Mouse (Mus musculus): ENCODE measurements at regions not wholly inside any gene's neighbourhood (a gene's known extent, or its start where the extent isn't known, plus 50 kb on each side); places are given as distances from the start of the nearest gene placed in this dataset.
A peak's percentile ranks its signal among the peaks of the same experiment; 100 is the strongest.

- H3K9me3 ChIP-seq, result no peaks in the 10 kb centered on the region
- ATAC-seq (ENCODE audit: low FRiP score, low read depth), result no peak
- H3K36me3 ChIP-seq, result no peaks in the 10 kb centered on the region
- H3K27me3 ChIP-seq (replicated peaks), result no peaks in the 10 kb centered on the region
- no peaks in the 10 kb centered on the region for H3K4me1 ChIP-seq
- H3K4me2 ChIP-seq (replicated peaks), result no peak overlapping the region
- no peak overlapping the region for H3K9ac ChIP-seq
- H3K27ac ChIP-seq, result no peak overlapping the region
- no peak overlapping the region for H3K4me3 ChIP-seq
- 78% methylated on average over 5 of the region's 5 CpGs for WGBS
Measured at GRCm38 (mm10) chr3:131056893-131057660, 53.2 kb upstream of the Lef1 start.

- 70% methylated on average over 13 of the region's 13 CpGs for WGBS
- Histone ChIP-seq H3K27ac (no peak overlapping the region), H3K4me2 (replicated peaks) (peak overlapping the region; percentile 3; the same call in 1 of the 2 replicates), H3K4me3 (no peak overlapping the region), H3K36me3 (no peaks in the 10 kb centered on the region), H3K9ac (no peak overlapping the region), H3K9me3 (no peaks in the 10 kb centered on the region), H3K27me3 (replicated peaks) (no peaks in the 10 kb centered on the region), H3K4me1 (no peaks in the 10 kb centered on the region)
- ATAC-seq (ENCODE audit: low FRiP score, low read depth), result peak; percentile 48; the same call in 1 of the 2 replicates
Measured at GRCm38 (mm10) chr3:131054241-131054972, 55.9 kb upstream of the Lef1 start.

GRCm38 (mm10) chr3:131047716-131048115 is 62.6 kb upstream of the Lef1 start:
- Histone ChIP-seq H3K27me3 (replicated peaks) (no peaks in the 10 kb centered on the region), H3K4me2 (replicated peaks) (no peak overlapping the region), H3K4me3 (no peak overlapping the region), H3K9ac (no peak overlapping the region), H3K27ac (no peak overlapping the region), H3K4me1 (no peaks in the 10 kb centered on the region), H3K36me3 (no peaks in the 10 kb centered on the region), H3K9me3 (no peaks in the 10 kb centered on the region)
- ATAC-seq (ENCODE audit: low FRiP score, low read depth), result no peak
- WGBS, result 81% methylated on average over 3 of the region's 3 CpGs

- Histone ChIP-seq H3K9me3 (no peaks in the 10 kb centered on the region), H3K4me3 (no peak overlapping the region), H3K4me1 (no peaks in the 10 kb centered on the region), H3K27ac (no peak overlapping the region), H3K4me2 (replicated peaks) (no peak overlapping the region), H3K9ac (no peak overlapping the region), H3K36me3 (no peaks in the 10 kb centered on the region), H3K27me3 (replicated peaks) (no peaks in the 10 kb centered on the region)
- 85% methylated on average over 5 of the region's 5 CpGs for WGBS
- ATAC-seq (ENCODE audit: low FRiP score, low read depth), result no peak
Measured at GRCm38 (mm10) chr3:131046412-131046811, 63.9 kb upstream of the Lef1 start.

- Histone ChIP-seq H3K4me1 (no peaks in the 10 kb centered on the region), H3K4me3 (no peak overlapping the region), H3K36me3 (no peaks in the 10 kb centered on the region), H3K9ac (no peak overlapping the region), H3K4me2 (replicated peaks) (no peak overlapping the region), H3K9me3 (no peaks in the 10 kb centered on the region), H3K27ac (no peak overlapping the region), H3K27me3 (replicated peaks) (no peaks in the 10 kb centered on the region)
- WGBS, result 69% methylated on average over 4 of the region's 4 CpGs
- ATAC-seq (ENCODE audit: low FRiP score, low read depth), result no peak
Measured at GRCm38 (mm10) chr3:131040214-131040825, 70.0 kb upstream of the Lef1 start.

- no peak for ATAC-seq (ENCODE audit: low FRiP score, low read depth)
- Histone ChIP-seq H3K9me3 (no peaks in the 10 kb centered on the region), H3K27me3 (replicated peaks) (no peaks in the 10 kb centered on the region), H3K36me3 (no peaks in the 10 kb centered on the region), H3K4me1 (no peaks in the 10 kb centered on the region), H3K4me2 (replicated peaks) (no peak overlapping the region), H3K9ac (no peak overlapping the region), H3K4me3 (no peak overlapping the region), H3K27ac (no peak overlapping the region)
- WGBS, result 94% methylated on average over 5 of the region's 5 CpGs
Measured at GRCm38 (mm10) chr3:131037095-131037494, 73.2 kb upstream of the Lef1 start.

GRCm38 (mm10) chr3:131034774-131035173 is 75.5 kb upstream of the Lef1 start:
- Histone ChIP-seq H3K4me1 (no peaks in the 10 kb centered on the region), H3K9me3 (no peaks in the 10 kb centered on the region), H3K4me2 (replicated peaks) (no peak overlapping the region), H3K27ac (no peak overlapping the region), H3K27me3 (replicated peaks) (no peaks in the 10 kb centered on the region), H3K4me3 (no peak overlapping the region), H3K9ac (no peak overlapping the region), H3K36me3 (no peaks in the 10 kb centered on the region)
- no peak for ATAC-seq (ENCODE audit: low FRiP score, low read depth)
- 52% methylated on average over 5 of the region's 5 CpGs for WGBS

GRCm38 (mm10) chr3:131026336-131026735 is 83.9 kb upstream of the Lef1 start:
- no peak for ATAC-seq (ENCODE audit: low FRiP score, low read depth)
- 89% methylated on average over 7 of the region's 7 CpGs for WGBS
- H3K9me3 ChIP-seq, result no peaks in the 10 kb centered on the region
- H3K9ac ChIP-seq, result no peak overlapping the region
- H3K4me3 ChIP-seq, result no peak overlapping the region
- H3K36me3 ChIP-seq, result no peaks in the 10 kb centered on the region
- no peaks in the 10 kb centered on the region for H3K27me3 ChIP-seq (replicated peaks)
- H3K4me1 ChIP-seq, result no peaks in the 10 kb centered on the region
- H3K4me2 ChIP-seq (replicated peaks), result no peak overlapping the region
- no peak overlapping the region for H3K27ac ChIP-seq

GRCm38 (mm10) chr3:131019163-131019956 is 90.9 kb upstream of the Lef1 start:
- 18% methylated on average over 23 of the region's 23 CpGs for WGBS
- Histone ChIP-seq H3K27ac (no peak overlapping the region), H3K4me3 (peak overlapping the region; percentile 25), H3K4me2 (replicated peaks) (peak overlapping the region; percentile 57), H3K4me1 (peaks cover 12% of the 10 kb centered on the region), H3K27me3 (replicated peaks) (no peaks in the 10 kb centered on the region), H3K9me3 (no peaks in the 10 kb centered on the region), H3K9ac (peak overlapping the region; percentile 38; the same call in 1 of the 2 replicates), H3K36me3 (no peaks in the 10 kb centered on the region)
- peak; percentile 69; the same call in 1 of the 2 replicates for ATAC-seq (ENCODE audit: low FRiP score, low read depth)

- no peaks in the 10 kb centered on the region for H3K9me3 ChIP-seq
- no peaks in the 10 kb centered on the region for H3K36me3 ChIP-seq
- no peak overlapping the region for H3K4me3 ChIP-seq
- no peak overlapping the region for H3K27ac ChIP-seq
- peaks cover 12% of the 10 kb centered on the region for H3K4me1 ChIP-seq
- no peak overlapping the region for H3K9ac ChIP-seq
- H3K27me3 ChIP-seq (replicated peaks), result no peaks in the 10 kb centered on the region
- ATAC-seq (ENCODE audit: low FRiP score, low read depth), result no peak
- 92% methylated on average over 9 of the region's 9 CpGs for WGBS
- H3K4me2 ChIP-seq (replicated peaks), result no peak overlapping the region
Measured at GRCm38 (mm10) chr3:131017899-131018298, 92.4 kb upstream of the Lef1 start.

GRCm38 (mm10) chr3:131016104-131016503 is 94.2 kb upstream of the Lef1 start:
- Histone ChIP-seq H3K4me3 (no peak overlapping the region), H3K9me3 (no peaks in the 10 kb centered on the region), H3K9ac (no peak overlapping the region), H3K4me2 (replicated peaks) (no peak overlapping the region), H3K27me3 (replicated peaks) (no peaks in the 10 kb centered on the region), H3K4me1 (peaks cover 12% of the 10 kb centered on the region), H3K36me3 (no peaks in the 10 kb centered on the region), H3K27ac (no peak overlapping the region)
- 41% methylated on average over 10 of the region's 10 CpGs for WGBS
- ATAC-seq (ENCODE audit: low FRiP score, low read depth), result no peak

All from neural tube, embryonic 12.5 days (tissue).